Mouse (Mus musculus): Measurements from ENCODE around the gene Stim2. TPM values are rescaled to one million over a fixed set of nuclear protein-coding genes. Genes with fewer than 3 reads are reported as not detected.

Gene Stim2
- 7.0 and 11.8 TPM in 2 replicates for polyA plus RNA-seq (2012; rRNA removed)

- peak; percentile 92 for DNase-seq (ENCODE audit: low spot score)
Measured at GRCm38 (mm10) chr5:53998146-53998742, at the start of gene Stim2. Stim2 (plus strand) TSS chr5:53998499.

- DNase-seq (ENCODE audit: low spot score) = no peak
Measured at GRCm38 (mm10) chr5:53948606-53949266, 49.6 kb upstream of the Stim2 start.

- DNase-seq (ENCODE audit: low spot score) = no peak
Measured at GRCm38 (mm10) chr5:53950189-53950588, 48.1 kb upstream of the Stim2 start.

- no peak for DNase-seq (ENCODE audit: low spot score)
Measured at GRCm38 (mm10) chr5:53953216-53953615, 45.1 kb upstream of the Stim2 start.

GRCm38 (mm10) chr5:53953797-53954196, 44.5 kb upstream of the Stim2 start:
- DNase-seq (ENCODE audit: low spot score) = no peak

GRCm38 (mm10) chr5:53955966-53956365, 42.3 kb upstream of the Stim2 start:
- no peak for DNase-seq (ENCODE audit: low spot score)

- DNase-seq (ENCODE audit: low spot score) = no peak
Measured at GRCm38 (mm10) chr5:53956396-53957314, 41.6 kb upstream of the Stim2 start.

GRCm38 (mm10) chr5:53957348-53957747, 41.0 kb upstream of the Stim2 start:
- DNase-seq (ENCODE audit: low spot score) = no peak

GRCm38 (mm10) chr5:53961229-53961628, 37.1 kb upstream of the Stim2 start:
- DNase-seq (ENCODE audit: low spot score) = no peak

GRCm38 (mm10) chr5:53961830-53962515, 36.3 kb upstream of the Stim2 start:
- DNase-seq (ENCODE audit: low spot score) = no peak

GRCm38 (mm10) chr5:53965656-53966055, 32.6 kb upstream of the Stim2 start:
- no peak for DNase-seq (ENCODE audit: low spot score)

GRCm38 (mm10) chr5:53967560-53967959, 30.7 kb upstream of the Stim2 start:
- no peak for DNase-seq (ENCODE audit: low spot score)

GRCm38 (mm10) chr5:53970178-53970577, 28.1 kb upstream of the Stim2 start:
- DNase-seq (ENCODE audit: low spot score) = no peak

GRCm38 (mm10) chr5:53971201-53971600, 27.1 kb upstream of the Stim2 start:
- no peak for DNase-seq (ENCODE audit: low spot score)

- no peak for DNase-seq (ENCODE audit: low spot score)
Measured at GRCm38 (mm10) chr5:53972905-53973304, 25.4 kb upstream of the Stim2 start.

- DNase-seq (ENCODE audit: low spot score) = no peak
Measured at GRCm38 (mm10) chr5:53976497-53976896, 21.8 kb upstream of the Stim2 start.

- no peak for DNase-seq (ENCODE audit: low spot score)
Measured at GRCm38 (mm10) chr5:53977060-53977459, 21.2 kb upstream of the Stim2 start.

GRCm38 (mm10) chr5:53983358-53983757, 14.9 kb upstream of the Stim2 start:
- no peak for DNase-seq (ENCODE audit: low spot score)

GRCm38 (mm10) chr5:53985632-53986031, 12.7 kb upstream of the Stim2 start:
- DNase-seq (ENCODE audit: low spot score) = no peak

GRCm38 (mm10) chr5:53987496-53987895, 10.8 kb upstream of the Stim2 start:
- no peak for DNase-seq (ENCODE audit: low spot score)

- no peak for DNase-seq (ENCODE audit: low spot score)
Measured at GRCm38 (mm10) chr5:53988053-53988452, 10.2 kb upstream of the Stim2 start.

GRCm38 (mm10) chr5:53992616-53993015, 5.7 kb upstream of the Stim2 start:
- no peak for DNase-seq (ENCODE audit: low spot score)

Measured in urinary bladder, adult 2 months (tissue).